Mouse (Mus musculus): Measurements from ENCODE around the gene Tspo2.
"Not testable (repeated sequence)": the region's sequence is repeated elsewhere in the genome, so short reads cannot be mapped to it uniquely, and the experiment has no call there.

The Tspo2 gene

DNA sequence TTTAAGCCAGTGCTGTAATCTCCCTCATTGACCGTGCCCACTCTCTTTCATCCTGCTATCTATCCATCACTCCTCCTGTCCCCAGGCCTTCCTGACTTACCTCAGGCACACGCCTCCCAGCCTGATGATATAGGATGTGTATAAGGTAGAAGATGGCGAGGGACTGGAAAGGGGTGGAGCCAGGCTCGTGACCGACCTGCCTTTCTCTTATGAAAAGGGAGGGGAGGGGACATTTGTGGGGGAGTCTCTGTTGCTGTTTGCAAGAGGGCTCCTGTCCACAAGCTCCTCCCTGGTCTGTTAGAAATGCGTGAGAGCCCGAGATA is at the start of gene Tspo2:
TSS of gene Tspo2 (minus strand) at position 170 of the 323 bp plus-strand sequence.
- no peak for DNase-seq (ENCODE audit: low spot score)

DNA sequence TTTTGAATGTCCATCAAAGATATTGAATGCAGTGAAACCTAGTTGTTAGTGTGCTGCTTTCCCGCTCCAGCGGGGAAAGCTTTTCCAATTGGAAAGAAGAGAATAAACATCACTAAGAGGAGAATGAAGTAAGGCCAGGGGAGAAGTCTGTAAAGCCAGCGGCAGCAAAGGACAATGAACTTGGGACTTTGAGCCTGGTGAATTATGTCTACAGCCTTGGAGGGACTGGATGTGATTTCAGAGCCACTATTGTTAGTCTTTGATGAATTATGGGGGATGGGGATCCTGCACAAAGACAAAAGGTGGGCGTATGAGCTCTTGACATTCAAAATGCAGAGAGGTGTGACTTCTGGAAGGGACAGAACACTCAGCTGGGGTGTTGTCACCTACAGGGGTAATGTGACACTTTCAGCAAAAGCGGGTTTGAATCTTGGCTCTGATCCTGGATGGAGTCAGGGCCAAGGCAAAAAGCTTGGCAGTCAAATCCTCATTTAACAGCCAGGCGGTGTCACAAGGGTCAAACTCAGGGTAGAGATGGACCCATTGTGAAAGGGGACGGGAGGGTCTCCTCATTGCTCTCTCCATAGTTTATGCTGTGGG is 49.6 kb upstream of the Tspo2 start:
- DNase-seq (ENCODE audit: low spot score) = no peak

DNA sequence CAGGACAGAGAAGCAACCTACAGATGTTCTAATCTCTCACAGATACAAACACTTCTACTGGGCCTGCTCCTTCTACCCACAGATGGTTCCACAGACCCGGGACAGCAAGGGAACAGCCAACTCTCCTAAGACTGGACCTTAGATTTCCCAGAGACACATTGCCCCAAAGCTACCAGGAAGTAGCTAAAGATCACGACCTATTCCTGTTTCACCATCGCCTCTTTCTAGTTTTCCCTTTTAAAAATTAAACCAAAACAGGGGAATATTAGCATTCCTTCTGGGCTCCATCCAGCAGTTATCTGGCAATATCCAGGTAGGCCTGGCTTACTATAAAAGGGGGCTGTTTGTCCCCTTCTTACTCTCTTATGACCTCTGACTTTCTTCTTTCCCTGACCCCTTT is 46.7 kb upstream of the Tspo2 start:
- no peak for DNase-seq (ENCODE audit: low spot score)

DNA sequence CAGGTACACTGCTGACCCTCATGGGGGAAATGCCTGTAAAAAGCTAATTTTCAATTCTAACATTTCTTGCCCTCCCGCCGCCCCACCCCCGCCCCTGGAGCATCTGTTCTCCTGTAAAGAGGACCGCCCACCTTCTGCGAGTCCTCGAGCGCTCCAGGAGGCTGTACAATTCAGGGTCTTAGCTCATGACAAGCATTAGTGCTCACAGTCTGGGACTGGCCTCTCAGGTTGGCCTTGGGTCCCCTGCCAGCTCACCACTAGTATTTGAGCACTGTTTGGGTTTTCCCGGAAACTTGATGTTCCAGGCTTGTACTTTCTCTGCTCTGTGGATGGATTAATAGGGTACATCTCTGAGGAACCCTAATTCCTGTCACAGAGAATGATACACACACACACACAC is 42.7 kb upstream of the Tspo2 start:
- no peak for DNase-seq (ENCODE audit: low spot score)

DNA sequence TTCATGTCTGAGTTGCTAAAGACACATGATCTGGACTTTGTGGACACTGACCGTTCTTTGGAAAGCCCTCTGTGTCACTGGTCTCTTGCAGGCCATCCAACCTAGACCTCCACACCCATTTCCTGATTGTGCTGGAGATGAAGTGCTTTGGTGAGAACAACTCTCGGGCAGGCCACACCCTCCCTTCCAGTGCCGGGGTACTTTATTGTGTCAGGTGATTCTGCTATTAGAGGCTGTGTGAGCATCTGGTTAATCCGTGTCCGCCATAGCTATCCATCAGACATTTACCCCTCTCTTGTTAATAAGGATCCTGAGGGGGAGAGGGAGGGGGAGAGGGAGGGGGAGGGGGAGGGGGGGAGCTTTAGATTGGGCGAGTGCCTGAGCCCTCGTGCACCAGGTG is 42.3 kb upstream of the Tspo2 start:
- DNase-seq (ENCODE audit: low spot score) = no peak

DNA sequence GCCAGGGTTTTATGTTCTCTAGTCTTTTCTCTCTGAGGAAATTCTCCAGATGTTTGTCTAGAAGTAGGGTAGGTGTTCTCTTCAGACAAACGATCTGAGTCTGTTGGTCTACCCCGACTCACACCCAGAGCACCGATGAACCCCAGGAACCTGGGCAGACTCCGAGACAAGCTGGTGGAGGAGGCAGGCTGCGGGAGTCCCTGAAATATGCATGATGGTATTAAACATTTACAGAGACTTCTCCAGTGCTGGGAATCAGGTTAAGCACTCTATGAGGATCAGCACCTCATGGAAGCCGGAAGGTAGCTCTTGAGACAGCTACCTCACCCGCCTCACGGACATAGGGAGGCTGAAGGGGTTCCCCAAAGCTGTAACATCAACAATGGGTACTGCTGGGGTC is 41.3 kb upstream of the Tspo2 start:
- no peak for DNase-seq (ENCODE audit: low spot score)

DNA sequence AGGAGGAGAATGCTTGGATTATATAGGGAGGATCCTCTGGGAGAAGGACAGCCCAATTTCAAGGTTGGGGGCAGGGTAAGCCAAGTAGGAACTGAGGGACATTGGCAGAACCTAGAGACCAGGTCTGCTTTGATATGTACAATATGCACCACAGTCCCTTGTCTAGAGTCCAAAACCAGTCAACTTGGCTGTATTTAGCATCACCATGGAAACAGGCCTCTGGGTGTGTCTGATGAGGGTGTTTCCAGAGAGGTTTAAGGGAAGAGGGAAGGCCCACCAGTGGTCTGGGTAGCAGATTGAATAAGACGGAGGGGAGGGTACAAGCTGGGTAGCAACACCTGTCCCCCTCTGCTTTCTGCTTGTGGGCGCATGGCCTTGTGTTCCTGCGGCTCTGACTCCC is 38.1 kb upstream of the Tspo2 start:
- no peak for DNase-seq (ENCODE audit: low spot score)

DNA sequence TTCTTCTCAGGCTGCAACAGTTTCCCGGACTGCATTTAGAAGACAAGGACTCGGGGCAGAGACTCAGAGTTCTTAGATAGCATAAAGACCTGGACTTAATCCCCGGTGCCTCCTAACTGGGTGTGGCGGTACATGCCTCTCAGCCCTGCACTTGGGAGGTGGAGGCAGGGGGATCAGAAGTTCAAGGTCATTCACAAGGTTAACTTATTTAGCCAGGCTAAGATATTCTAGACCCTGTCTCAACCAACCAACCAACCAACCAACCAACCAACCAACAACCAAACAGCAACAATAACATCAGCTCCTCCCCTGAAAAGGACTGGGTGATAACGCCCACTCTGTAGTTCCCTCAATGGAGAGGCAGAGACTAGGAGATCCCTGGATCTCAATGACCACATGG is 32.9 kb upstream of the Tspo2 start:
- DNase-seq (ENCODE audit: low spot score) = no peak

DNA sequence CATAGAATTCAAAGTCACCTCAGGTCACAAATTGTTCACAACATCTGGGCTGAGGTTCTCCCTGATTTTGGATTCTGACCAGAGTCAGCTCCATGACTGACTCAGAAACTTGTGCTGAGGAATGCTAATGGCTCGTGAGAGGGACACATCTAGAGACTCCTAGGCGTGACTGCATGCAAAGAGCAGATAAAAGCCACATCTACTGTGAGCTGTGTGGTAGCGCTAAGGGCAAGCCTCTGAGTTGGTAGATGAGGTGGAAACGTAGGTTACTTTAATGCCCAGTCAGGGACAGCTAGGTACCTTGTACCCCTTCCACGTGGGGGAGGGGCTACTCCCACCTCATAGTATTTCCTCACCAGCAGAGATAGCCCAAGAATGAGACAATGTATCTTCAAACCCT is 32.4 kb upstream of the Tspo2 start:
- DNase-seq (ENCODE audit: low spot score) = no peak

DNA sequence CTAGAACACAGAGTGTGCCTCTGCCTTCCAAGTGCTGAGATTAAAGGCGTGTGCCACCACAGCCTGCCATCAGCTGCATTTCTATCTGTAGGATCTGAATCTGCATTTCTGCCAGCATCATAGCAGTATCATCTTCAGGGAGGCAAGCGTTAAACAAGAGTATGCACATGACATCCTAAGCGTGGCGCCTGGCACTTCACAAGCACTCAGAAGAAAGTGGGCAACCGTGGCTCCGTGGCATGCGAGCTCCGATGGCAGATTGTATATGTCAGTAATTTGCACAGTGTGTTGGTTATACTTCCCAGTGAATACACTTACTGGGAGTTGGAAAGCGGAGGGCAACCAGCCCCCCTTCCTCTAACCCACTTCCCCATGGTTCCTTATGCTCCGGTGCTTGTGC is 28.6 kb upstream of the Tspo2 start:
- no peak for DNase-seq (ENCODE audit: low spot score)

DNA sequence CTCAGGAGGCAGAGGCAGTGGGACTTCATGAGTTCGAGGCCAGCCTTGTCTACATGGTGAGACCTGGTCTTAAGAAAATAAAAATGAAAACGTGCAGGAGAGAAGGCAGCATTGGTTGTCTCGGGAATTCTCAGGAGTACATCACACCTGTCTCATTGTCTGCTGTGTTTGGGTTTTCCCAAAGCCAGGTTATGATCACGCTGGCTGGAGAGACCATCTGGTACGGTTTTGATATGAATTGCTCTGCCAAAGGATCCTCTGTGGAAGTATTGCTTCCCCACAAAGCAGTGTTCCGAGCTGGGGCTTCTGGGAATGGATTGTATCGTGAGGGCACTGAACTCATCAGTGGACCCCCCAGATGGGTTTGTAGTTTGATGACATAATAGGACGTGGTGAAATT is 24.1 kb upstream of the Tspo2 start:
- DNase-seq (ENCODE audit: low spot score) = no peak

DNA sequence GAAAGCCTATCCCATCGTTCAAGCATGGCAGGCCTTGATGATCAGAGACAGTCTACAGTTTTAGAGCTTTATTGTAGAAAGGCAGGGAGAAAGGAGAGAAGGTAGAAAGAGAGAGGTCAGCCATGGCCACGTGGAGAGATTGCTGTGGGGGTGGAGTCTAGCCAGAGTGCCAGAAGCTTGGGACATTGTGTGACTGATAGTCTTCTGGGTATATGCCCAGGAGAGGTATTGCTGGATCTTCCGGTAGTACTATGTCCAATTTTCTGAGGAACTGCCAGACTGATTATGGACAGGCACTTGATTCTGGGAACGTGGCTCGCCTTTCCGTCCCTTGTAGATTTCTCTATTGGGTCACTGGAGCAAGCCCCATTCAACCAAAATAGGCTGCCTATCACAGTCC is 23.0 kb upstream of the Tspo2 start:
- DNase-seq (ENCODE audit: low spot score) = not testable (repeated sequence)

DNA sequence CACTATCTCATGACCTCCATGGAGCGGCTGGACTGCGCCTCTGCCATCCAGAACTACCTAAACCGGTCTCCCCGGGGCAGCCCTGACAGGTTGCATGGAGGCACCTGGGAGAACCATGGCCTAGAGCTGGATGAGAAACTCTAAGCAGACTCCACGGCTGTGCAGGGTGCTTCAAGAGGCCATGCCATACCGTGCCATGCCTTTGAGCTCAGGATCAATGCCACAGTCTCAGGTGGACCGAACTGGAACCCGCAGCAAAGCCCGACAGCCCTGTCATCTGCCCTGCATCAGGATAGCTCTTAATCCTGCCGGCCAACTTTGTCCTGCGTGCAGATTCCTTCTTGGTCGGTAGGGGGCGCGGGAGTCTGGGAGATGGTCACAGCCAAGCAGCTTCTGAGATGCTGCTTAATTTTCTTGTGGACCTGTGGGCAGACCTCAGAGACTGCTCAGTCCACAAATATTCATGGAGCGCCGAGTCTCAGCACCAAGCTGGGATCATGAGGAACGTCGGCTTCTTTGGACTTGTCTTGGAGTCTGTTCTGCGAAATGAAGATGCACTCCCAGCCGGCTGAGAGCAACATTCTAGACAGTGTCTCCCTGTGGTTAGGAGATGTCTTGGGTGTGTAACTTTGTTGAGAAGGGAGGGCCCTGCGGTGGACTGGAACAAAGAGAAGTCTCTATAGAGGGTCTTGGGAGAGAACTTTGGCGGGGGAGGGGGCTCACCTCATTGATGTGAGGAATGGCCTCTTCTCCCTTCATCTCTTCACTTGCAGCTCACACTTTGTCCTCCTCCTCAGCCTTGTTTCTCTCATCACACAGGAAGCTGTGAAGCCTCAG is 16.3 kb upstream of the Tspo2 start:
- peak; percentile 68 for DNase-seq (ENCODE audit: low spot score)

DNA sequence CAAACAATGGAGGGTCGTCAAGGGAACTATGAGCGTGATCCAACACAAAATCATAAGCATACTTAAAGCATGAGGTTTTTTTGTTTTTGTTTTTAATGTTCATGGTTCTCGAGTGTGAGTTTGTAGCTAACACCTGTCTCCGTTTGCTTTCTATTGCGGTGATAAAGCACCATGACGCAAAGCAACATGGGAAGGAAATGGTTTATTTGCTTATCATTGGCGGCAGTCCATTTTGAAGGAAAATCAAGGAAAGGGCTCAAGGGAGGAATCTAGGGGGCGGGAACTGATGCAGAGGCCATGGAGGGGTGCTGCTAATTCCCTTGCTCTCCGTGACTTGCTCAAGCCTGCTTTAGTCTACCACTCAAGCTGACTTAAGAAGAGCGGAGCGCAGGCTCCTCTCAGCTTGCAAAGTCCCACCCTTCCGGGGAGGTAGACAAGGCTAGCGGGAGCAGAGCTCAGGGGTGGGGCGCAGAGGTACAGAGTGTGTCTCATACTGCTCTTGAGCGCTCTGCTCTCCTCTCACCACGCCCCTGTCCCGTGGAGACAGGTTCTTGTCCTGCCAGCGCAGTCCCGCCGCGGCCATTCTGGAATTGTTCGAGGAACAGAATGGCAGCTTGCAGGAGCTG is 15.6 kb upstream of the Tspo2 start:
- DNase-seq (ENCODE audit: low spot score) = peak; percentile 41

DNA sequence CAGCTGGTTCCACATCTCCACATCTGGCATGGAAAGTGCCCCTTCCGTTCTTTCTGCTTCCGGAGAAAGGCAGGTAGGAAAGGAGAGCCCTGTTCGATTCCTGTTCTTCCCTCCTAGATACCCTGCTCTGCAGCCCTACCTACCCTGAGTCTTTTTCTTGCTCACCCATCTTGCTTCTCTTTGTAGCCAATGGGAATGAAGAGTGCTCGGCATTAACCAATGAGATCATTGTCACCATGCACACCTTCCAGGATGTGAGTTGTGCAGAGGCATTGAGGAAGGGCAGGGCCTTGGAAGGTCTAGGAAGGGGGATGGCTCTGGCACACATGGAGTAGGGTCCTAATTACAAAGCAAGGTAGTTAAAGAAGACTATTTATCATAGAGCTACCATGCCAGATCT is 12.1 kb upstream of the Tspo2 start:
- DNase-seq (ENCODE audit: low spot score) = no peak

DNA sequence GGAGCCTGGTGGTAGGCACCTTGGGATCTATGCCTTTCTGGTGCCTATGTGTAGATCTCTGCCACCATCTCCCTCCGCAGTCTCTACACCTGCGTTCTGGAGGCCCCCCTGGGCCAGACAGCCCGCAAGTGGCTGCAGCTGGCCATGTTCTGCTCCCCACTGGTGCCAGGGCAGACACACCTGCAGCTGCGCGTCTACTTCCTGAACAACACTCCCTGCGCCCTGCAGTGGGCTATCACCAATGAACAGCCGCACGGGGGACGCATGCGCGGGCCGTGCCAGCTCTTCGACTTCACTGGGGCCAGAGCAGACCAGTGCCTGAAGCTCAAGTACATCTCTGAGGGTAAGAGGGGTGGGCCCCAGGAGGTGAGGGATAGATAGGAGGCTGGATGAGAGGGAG is 10.8 kb upstream of the Tspo2 start:
- DNase-seq (ENCODE audit: low spot score) = peak; percentile 70

DNA sequence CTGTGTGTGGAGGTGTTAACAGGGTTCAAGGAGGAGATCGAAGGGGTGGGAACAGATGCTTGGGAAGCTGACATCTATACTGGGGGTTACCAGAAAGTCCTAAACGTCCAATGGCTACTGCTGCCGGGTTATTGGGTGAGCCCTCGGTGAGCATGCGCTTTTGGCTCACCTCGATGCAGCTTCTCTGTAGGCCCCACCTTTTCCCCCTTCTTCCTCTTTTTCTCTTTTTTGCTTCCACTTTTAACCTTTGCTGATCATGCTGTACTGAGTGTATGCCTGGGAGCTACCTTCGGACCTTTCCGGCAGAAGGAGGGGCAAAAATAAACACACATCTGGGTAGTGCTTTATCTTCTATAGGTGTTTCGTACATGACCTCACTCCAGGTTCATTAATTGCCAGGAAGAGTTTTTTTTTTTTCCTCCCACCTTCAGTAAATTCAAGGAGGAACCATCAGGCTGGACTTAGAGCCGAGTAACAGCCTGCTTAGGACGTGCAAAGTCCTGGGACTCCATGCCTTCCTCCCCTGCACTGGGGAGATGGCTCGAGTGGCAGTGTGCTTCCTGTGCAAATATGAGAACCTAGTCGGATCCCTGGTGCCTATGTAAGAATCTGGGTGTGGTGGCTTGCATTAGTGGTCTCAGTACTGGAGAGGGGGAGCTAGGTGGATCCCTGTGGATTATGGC is 6.8 kb upstream of the Tspo2 start:
- no peak for DNase-seq (ENCODE audit: low spot score)

DNA sequence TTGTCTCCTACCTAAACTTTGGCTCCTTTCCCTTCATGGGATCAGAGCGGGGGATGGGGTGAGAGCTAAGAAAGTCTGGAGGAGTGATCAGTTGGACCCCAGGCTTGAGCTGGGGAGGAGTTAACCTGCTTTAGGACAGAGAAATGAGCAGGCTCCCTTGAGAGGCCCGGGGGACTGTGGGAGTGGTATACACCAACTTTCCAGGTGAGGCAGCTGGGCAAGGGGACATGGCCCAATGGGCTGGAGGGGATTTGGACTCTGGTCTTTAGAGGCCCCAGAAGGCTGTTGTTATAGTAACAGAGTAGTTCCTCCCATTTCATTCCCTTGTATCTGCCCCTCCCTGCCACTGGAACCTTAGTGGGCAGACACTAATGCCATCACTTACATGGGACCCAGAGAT is 4.6 kb upstream of the Tspo2 start:
- DNase-seq (ENCODE audit: low spot score) = no peak

DNA sequence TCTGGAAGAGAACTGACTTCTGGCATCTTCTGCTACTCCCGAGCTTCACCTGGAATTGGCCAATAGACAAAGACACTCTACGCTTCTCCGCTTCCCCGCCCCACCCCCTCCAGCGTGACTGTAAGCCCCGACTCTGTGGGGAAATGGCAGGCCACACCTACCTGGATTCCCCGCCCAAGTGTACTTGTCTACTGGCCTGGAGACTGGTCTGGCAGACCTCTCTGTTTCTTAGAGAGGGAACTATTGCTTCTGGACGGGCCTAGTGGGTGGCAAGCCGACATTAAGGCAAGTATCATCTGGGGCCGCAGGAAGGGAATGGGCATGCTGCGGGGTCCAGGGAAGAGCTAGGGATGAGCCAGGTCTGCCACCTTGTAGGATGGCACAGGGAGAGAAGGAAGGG is 3.4 kb upstream of the Tspo2 start, which contains the start of gene Unc5cl:
TSS of gene Unc5cl (plus strand) at position 214 of the 400 bp plus-strand sequence.
- no peak for DNase-seq (ENCODE audit: low spot score)

DNA sequence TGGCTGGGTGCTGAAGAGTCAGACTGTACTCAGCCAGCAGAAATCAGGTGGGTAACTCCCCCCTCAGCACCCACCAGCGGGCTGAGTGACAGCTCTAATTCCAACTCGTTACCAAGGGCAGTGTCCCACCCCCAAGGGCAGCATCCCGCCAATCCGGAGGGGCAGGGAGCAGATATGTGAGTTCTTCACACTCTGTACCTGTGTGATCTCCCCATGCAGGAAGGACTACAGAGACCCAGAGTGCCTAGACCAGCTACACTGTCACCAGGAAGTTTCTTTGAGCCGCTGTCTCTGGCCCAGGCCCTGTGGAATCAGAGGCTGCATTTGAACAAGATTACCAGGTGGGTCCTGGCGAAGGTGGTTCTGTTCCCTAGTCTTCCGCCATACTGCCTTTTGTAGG is 2.9 kb upstream of the Tspo2 start:
- DNase-seq (ENCODE audit: low spot score) = no peak

DNA sequence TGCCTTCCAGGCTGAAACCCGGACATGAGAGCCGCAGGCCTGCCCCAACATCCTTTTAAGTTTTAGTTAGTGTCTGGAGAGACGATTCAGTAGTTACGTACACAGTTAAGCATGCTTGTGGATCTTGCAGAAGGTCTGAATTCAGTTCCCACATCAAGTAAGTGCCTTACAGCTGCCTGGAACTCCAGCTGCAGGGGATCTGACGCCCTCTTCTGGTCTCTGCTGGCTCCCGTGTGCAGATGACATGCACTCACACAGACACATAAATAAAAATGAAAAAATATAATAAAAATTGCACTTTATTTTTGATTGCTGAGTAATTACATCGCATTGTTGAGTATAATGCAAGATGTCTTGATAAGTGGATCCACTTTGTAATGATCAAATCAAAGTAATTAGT is 2.2 kb upstream of the Tspo2 start:
- no peak for DNase-seq (ENCODE audit: low spot score)

DNA sequence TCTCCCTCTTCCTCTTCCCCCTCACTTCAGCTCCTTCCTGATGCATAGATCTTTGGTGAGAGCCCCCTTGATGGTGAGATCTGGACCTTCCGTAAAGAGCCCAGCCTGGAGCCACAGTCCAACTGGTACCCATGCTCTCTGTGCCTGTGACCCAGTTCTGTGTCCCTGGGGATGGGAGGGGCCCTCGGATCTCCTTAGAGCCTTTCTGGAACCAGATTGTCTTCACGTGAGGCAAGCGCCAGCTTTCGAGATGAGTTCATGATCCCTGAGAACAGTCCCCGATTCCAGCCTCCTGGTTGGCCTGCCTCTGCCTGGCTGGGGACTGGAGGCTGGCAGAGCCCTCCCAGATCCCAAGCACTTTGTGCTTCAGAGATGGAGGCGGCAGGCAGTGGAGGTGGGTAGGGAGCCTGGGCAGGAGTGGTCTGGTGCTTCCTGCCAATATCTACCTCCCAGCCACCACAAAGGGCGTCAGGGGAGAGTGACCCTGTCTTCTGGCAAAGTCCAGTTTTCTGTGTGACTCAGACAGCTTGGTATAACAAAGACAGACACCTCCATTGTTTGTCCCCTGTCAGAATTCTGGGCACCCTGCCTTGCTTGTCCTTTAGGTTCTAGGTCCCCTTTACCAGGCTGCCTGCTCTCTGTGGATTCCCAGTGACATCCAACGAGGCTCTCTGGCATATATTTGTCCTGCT is 577 bp upstream of the Tspo2 start:
- DNase-seq (ENCODE audit: low spot score) = no peak

Measured in T-cell, adult 2 months (primary cell).